Mouse (Mus musculus) kidney, postnatal 14 days (tissue): ENCODE data around the gene Oasl1.
"Not testable (repeated sequence)": the region's sequence is repeated elsewhere in the genome, so short reads cannot be mapped to it uniquely, and the experiment has no call there.

ENCODE experiments used
- DNase-seq: peaks from one replicate; pipeline ENCODE4 v3.0.0; 2022; ENCODE audit warnings: mixed read lengths

Gene Oasl1

DNA sequence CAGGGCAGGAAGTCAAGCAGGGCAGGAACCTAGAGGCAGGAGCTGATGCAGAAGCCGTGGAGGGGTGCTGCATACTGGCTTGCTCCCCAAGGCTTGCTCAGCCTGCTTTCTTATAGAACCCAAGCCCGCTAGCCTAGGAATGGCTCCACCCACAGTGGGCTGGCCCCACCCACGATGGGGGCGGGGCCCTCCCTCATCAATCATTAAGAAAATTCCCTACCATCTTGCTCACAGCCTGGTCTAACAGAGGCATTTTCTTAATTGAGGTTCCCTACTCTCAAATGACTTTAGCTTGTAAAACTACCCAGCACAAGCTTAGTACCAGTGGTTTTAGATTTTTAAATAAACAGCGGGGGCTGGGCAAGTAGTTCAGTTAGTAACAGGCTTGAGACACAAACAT lies 8.6 kb downstream of the Oasl1 start:
- DNase-seq, result no peak

DNA sequence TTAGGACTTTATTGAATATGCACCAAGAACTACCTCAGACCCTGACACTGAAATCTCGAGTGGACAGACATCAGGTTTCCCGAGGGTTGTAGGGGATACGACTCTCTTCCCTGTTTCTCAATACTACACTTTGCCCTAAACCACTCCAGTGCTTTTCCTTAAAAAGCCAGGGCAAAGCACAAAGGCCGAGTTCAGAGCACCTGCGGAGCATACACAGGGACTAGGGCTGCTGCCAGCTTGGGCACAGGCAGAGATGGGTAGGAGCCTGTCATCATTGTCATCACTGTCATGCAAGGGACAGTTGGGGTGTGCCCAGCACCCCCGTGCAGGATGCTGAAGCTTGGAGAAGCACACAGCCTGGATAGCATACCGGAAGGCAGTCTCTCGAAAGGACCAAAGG lies 10.2 kb downstream of the Oasl1 start:
- DNase-seq, result no peak

DNA sequence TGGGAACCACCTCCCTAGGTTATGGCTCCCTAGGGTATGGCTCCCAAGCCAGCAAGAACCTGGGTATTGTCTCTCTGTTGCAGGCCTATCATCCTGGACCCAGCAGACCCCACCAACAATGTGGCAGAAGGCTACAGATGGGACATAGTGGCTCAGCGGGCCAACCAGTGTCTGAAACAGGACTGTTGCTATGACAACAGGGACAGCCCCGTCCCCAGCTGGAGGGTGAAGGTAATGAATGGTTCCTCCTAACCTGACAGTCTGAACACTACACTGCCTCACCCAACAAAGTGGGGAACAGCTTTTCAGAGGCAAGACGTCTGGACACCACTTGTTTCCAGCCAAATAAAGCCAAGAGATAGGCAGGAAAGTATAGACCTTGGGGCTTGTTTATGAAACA lies 12.8 kb downstream of the Oasl1 start:
- no peak for DNase-seq

DNA sequence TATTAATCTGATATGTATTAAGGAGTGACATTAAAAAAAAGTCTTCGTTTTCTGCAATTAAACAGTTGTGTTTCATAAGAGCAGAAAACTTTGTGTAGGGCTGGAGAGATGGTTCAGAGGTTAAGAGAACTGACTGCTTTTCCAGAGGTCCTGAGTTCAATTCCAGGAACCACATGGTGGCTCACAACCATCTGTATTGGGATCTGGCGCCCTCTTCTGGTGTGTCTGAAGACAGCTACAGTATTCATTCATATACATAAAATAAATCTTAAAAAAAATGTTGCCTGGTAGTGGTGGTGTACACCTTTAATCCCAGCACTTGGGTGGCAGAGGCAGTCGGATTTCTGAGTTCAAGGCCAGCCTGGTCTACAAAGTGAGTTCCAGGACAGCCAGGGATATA lies 18.1 kb downstream of the Oasl1 start:
- DNase-seq, result not testable (repeated sequence)

DNA sequence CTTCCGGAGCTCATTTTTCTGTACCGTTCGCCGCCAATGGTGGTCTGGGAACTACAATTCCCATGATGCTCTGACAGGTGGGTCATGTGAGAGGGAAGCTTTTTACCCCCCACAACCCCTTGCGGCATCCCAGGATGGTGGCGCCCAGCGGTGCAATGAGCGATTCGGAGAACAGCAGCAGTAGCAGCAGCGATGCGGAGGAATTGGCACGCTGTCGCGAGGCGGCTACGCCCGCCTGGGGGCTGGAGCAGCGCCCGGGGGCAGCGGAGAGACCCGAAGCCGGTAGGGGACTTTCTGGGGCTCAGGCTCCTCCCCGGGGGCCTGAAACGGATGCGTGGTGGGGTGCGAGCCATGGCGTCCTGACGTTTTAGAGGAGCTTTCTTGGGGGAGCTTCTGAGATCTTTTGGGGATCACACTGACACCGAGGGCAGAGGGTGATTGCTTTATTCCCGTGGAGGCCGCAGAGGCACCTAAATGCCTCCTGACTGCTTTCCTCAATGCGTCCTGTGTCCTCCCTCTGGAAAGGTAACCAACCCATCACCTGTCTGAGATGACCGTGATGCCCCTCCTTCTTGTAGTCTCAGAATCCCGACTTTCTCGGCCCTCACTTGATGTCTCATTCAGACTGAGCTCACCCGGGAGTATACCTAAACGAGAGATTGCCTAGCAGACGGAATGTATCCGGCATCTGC lies 19.2 kb downstream of the Oasl1 start, which contains the start of gene 2210016L21Rik:
2210016L21Rik (plus strand) TSS at position 85 of the 692 bp plus-strand sequence.
- peak; percentile 90 for DNase-seq

DNA sequence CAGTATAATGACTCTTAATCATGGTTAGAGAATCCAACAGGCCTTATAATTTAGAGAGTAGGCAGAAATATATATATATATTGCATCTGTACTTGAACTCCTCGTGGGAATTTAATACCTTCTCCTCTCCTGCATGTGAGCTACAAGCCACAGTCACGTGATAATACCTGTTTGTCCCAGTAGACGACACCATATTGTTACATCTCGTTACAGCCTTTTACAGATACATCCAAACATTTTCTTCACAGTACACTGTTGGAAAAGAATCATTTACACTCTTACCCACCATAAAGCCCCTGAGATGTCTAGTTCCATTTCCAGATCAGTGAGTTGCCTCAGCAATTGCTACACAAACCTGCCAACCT lies 19.7 kb downstream of the Oasl1 start:
- no peak for DNase-seq

DNA sequence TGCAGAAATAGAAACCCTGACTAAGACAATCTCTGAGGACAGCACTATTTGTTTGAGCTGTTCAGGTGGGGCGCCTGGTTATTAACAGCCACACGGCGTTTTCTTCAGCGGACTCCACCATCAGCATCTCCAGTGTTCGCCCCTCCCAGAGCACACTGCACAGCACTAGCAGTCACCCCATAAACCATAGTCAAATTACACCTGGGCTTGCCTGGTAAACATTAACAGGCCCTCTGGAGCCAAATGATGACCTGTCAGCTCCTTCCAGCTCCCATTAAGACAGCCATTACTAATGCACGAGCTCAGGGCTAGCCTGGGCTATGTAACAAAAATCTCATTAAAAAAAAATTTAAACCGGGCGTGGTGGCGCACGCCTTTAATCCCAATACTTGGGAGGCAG lies 22.0 kb downstream of the Oasl1 start:
- peak; percentile 45 for DNase-seq

DNA sequence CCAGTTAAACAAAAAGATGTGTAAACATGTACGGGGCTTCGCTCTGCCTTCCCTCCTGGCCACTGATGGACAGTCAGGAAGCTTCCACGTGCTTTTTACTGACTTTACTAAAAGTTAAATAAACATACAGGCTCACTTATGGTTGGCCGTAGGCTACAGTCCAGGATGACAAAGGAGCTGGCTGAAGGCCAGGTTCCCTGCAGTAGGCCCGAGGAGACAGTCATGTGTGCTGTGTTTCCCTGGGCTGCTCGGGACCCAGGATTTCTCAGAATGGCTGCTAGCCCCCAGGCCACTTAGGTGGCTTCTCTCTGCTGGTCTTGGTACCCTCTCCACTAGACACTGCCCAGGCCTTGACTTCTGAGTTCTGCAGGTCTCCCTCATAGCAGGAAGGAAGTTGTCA lies 25.9 kb downstream of the Oasl1 start:
- DNase-seq, result peak; percentile 75

DNA sequence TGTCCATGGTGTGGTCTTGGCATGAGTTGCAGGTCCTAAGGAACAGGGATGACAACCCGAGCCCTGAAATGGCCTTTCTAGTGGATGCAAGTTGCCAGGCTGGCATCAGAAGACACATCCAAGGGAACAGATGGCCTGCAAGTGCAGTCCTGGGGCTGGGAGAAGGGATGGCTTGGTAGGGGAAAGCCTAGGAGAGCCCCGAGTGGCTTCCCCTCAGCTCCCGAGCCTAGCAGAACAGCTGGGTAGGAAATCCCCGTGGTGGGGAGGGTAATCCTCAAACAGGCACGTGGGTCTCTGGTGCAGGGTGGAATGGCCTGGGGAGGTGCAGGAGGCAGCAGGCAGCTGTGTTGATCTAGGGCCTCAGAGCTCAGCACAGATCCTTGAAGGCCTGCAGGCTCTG lies 26.3 kb downstream of the Oasl1 start:
- no peak for DNase-seq

DNA sequence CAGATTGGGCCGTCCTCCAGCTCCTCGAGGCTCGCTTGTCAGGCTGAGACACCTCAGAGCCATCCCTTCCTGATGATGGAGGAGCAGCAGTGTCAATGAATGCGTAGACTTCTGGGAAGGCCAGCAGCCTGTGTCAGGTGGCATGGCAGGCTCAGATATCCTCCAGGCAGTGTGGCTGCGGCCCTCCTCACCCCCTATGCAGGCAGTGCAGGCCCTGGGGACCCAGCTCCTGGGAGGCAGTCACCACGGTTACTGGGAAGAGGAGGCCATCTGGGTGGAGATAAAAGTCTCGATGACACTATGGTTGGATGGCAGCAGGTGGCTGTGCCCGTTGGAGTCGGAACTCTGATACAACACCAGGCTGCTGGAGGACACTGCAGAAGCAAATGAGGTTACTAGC lies 26.8 kb downstream of the Oasl1 start:
- no peak for DNase-seq

DNA sequence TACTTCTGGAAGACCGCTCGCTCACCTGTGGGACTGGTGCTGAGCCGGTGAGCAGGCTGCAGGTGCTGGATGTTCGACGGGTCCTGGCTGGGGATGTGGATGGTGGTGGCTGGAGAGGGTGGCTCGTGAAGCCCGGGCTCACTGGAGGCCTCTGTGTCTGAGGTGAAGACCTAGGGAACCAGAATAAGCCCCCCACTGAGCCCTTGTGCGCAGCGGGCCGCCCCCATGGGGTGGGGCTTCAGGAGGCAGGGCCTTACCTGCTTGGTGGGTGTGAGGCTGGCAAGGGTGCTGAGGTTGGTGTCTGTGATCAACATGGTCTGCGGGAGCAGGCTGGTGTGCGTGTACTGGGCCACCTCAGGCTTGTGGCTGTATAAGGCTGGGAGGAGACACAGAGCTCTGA lies 27.6 kb downstream of the Oasl1 start:
- no peak for DNase-seq

DNA sequence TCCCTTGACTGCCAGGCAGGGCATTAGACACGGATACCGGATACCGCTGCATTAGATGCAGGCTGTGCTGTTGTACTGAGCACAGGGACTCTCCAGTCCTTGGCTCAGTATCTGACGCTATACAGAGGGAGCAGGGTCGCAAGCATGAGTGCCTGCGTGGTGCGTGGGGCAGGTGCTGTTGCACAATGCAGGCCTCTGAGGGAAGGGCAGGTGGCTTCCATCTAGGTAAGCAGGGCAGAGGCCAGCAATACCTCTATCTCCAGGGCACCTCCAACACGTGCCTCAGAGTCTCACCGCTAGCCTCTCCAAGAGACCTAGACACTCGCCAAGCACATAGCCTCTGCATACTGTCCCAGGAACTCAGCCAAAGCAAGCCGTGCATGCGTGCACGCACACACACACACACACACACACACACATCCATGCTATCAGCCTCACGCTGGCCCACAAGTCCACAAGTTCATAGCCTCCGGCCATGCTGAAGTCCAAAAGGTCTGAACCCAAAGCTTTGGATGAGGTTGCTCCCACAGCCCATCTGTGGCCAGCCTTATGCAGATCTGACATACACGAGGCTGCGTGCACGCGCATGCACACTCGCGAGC lies 28.3 kb downstream of the Oasl1 start:
- no peak for DNase-seq

DNA sequence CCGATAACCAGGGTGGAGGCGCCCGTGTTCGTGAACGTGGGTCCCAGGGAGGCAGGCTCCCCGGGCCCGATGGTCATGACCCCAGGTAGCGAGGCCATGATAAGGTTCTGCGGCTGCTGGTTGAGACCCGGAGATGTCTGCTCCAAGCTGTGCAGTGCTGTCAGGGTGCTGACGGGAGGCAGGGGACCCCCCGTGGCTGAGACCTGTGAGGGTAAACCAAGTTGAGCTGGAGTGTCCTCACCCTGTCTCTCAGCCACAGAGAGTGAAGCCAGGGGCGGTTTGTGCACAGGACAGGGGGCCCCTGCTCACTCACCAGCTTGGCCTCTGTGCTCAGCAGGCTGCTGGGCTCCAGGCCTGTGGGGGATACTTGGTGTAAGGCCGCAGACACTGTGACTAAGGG lies 30.3 kb downstream of the Oasl1 start:
- DNase-seq, result no peak

DNA sequence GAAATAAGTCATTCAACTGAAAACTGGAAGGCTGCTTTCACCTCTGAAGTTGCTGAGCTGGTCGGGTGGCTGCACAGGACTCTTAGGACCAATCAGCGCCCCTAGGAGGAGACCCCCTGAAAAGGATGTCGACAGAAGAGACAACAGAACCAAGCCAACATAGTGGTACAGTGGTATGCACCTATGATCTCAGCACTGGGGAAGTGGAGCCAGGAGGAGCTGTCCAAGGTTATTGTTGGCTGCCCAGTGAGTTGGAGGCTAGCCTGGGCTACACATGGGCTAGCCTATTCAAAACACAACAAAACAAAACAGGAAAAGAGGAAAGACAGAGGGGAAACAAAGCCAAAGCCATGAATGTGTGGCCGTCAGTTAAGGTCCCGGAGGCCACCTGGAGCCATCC lies 35.0 kb downstream of the Oasl1 start:
- no peak for DNase-seq

DNA sequence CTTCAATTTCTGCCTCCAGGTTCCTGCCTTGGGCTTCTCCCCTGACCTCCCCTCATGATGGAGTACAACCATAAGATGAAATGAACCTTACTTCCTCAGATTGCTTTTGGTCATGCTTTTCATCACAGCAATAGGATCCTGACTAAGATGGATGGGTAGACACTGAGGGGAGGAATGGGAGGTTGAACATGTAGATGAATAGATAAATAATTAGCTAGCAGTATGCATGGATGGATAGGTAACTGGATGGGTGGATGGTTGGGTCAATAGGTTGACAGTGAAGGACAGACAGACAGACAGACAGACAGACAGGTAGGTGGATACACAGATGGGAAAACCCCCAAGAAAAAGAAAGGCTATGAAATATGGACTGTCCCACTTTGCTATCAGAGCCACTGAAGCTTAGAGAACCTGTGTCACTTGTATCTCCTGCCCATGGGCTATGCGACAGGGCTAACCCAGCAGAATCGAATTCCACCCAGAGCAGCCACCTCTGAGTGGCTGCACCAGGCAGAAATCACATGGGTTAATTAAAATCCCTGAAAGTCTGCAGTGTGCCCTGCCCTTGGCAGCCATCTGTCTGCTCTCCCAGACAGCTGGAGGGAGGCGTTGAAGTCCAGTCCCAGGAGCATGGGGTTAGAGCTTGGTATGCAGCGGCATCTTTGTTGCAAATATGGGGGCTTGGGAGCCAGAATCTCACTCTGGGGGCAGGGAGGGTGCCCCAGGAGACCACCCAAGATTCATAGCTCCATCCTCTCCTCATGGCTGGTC lies 38.7 kb downstream of the Oasl1 start:
- peak; percentile 51 for DNase-seq

DNA sequence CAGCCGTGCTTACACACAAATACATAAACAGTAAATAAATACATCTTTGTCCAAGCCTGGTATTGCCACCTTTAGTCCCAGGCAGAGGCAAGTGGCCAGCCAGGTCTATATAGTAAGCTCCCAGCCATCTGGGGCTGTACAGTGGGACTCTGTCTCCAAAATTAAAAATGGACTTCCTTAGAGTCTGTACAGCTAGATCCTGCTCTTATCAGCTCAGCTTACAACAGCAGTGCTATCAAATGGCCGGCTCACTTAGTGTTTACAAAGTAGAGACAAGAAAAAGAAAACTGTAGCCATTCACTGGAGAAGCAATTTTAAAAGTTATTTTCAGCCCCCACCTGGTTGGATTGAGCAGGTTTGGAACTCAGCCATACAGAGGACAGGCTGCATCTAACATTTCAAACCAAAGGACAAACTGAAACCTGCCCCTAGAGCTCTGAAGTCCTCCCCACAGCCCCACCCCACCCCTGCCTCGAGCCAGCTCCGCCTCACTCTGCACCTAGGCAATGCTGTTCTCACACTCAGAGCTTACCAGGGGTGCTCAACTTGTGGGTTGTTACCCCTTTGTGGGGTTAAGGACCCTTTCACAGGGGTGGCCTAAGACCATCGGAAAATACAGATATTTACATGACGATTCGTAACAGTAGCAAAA lies 41.4 kb downstream of the Oasl1 start:
- DNase-seq, result peak; percentile 60

DNA sequence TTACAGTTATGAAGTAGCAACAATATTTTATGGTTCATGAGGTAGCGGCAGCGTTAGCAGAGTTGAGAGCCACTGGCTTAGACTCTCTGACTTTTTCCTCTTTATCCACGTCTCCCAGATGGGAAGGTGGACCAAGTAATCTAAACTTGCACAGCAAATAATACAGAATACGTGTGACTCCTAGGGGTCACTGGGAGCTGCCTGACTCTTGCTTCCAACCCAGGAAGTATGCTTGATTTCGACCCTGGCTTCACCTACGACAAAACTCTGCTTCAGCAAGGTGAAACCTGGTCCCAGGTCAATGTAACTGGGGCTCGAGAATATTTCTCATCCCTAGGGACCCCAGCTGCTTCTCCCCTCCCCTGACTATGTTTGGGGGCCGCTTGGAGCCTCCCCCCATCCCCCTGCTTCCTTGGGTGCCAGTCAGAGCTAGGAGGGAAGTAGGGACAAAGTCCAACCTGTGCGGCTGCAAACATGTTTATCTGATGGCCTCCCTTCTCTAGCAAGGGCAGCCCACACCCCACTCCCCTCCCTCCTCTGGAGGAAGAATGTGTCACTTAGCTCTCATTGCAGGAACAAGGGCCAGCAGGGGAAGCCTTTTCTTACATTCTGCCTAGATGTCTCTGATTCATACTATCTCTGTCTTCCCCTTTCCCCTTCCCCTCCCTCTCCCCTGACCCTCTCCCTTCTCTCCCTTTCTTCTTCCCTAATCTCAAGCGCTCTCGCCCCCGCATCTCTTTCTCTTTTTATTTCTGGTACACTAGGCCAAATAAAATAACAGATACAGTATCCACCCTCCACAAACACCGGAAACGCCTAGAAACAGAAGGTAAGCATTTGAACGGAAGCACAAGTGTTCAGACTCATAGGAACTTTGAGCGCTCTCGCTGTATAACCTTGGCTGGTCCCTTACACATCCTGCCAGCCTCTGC lies 42.2 kb downstream of the Oasl1 start:
- DNase-seq, result peak; percentile 74

DNA sequence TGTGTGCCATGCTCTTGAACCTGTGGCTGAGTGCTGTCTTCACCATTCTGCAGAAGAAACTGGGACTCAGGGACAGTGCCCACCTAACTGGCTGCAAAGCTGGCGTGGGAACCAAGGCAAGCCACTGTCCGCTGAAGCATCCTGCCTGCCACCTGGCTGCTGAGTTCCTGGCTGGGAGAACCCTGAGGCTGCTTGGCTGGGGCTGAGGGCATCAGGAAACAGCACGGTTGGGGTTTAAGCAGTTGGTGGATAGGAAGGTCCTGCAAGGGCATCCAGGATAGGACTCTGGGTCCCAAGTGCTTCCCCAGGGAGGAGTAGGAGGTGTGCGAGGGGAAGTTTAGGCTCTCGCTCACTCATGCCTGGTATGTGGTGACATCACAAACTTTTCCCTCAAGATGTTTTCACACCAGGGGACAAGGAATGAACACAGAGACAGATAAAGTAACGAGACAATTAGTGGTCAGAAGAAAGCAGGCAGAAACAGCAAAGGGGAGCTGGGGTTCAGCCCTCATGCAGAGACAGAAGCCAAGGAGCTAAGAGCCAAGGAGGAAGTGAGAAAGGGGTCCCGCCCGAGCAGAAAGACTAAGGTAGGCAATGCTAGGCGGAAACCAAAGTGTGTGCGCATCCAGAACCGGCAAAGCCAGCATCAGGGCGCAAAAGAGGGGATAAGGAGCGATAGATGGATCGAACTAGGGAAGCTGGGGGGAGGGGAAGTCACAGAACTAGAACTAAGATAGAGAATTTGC lies 44.7 kb downstream of the Oasl1 start:
- peak; percentile 38 for DNase-seq

DNA sequence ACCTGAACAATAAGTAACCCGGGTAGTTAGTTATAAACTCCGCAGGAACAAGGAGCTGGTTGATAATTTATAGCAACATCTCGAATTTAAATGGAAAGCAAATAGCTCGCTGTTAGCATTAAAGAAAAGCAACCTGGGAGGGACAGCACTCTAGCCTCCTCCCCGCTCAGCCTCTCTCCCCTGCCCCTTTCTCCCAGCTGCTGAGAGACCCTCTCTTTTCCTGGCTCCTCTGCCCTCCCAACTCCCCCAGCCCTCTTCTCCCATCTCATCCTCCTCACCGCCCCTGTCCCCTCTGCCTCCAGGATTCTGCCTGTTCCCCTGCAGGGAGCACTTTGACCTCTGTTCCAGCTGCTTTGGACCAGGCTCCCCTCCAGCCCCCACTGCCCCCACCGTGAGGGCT lies 45.6 kb downstream of the Oasl1 start:
- DNase-seq, result peak; percentile 75

DNA sequence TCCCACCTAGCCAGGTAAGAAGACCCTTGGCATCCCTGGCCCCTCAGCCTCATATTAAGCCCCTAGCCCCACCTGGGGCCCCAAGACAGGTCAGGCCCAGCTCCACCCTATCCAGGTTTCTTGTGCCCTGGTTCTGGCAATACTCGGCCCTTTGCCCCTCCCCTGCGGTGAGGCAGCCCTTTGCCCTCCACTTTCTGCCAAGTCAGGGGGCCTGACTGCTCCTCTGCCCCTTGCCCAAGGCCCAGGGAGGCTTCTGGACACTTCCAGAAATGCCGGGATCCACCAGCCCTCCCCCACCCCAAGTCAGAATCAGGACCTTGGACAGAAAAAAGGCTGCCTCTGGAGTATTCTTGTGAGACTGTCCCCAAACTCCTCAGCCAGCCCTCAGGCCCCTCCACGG lies 46.0 kb downstream of the Oasl1 start:
- peak; percentile 89 for DNase-seq

DNA sequence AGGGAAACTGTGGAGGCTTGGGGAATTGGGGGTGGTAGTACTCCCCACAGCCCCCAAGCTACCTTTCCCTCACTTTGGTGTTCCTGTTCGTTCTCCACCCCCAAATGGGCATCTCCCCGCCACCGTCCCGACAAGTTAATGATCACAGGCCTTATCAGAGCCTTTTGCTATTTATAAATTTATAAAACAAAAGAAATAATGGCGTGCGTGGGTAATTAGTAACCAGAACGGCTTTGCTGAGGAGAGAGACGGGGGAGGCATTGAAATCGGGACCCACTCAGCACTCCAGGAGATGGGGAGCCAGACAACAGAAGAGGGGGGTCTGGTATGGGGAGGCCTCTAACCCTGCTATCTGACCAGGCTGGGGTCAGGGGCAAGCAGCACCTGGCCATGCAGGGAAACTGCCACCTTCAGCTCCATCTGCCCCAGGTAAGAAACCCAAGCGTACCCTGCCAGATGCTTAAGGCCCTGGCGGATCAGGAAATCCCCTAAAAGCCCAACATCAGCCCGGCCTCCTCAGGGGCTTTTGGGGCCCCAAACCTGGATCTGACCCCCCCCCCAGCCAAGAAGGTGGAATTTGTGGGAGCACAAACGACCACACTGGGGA lies 46.7 kb downstream of the Oasl1 start:
- no peak for DNase-seq
